Mouse (Mus musculus) heart, embryonic 14.5 days (tissue): ENCODE measurements around the gene Bak1. TPM values are rescaled to one million over a fixed set of nuclear protein-coding genes. Genes with fewer than 3 reads are reported as not detected.

Source experiments
- ATAC-seq: fragments of 200-750 bp; cut with Nextera tagmentation; 2 replicates; pipeline ENCODE4 v1.8.0; 2017; ENCODE audit warnings: low read depth, moderate TSS enrichment; ENCODE audit not compliant: insufficient number of reproducible peaks, insufficient read depth, low FRiP score
- H3K27ac ChIP-seq, 2 experiments: fragments of 200-500 bp in 1 of 2; fragments of 300-500 bp in 1 of 2; sonication (generic) in 1 of 2; replicated peaks in 1 of 2; 2 replicates each; pipeline ENCODE4 v1.5.1; 2012 to 2014; ENCODE audit warnings: low read depth in 2 of 2, low read length in 2 of 2, control low read depth in 1 of 2, mild to moderate bottlenecking in 1 of 2, mixed read lengths in 1 of 2; ENCODE audit not compliant: control insufficient read depth in 1 of 2, insufficient read depth in 1 of 2
- H3K27me3 ChIP-seq: fragments of 300-500 bp; sonication (generic); 2 replicates; pipeline ENCODE4 v1.6.1; 2014; ENCODE audit warnings: mild to moderate bottlenecking, low read length, control low read depth; ENCODE audit not compliant: control insufficient read depth, insufficient read depth
- H3K36me3 ChIP-seq: fragments of 300-500 bp; sonication (generic); 2 replicates; pipeline ENCODE4 v1.6.1; 2014; ENCODE audit warnings: mild to moderate bottlenecking, control low read depth, low read length, mixed read lengths; ENCODE audit not compliant: control insufficient read depth, insufficient read depth
- H3K4me1 ChIP-seq, 2 experiments: fragments of 200-500 bp in 1 of 2; fragments of 300-500 bp in 1 of 2; sonication (generic) in 1 of 2; 2 replicates each; pipeline ENCODE4 v1.6.1; 2012 to 2014; ENCODE audit warnings: low read length in 2 of 2, control low read depth in 1 of 2, mixed read lengths in 1 of 2; ENCODE audit not compliant: control insufficient read depth in 2 of 2, insufficient read depth in 2 of 2
- H3K4me2 ChIP-seq: fragments of 300-500 bp; sonication (generic); 2 replicates; pipeline ENCODE4 v1.6.1; 2014; ENCODE audit warnings: mild to moderate bottlenecking, low read length
- H3K4me3 ChIP-seq, 2 experiments: fragments of 200-500 bp in 1 of 2; fragments of 300-500 bp in 1 of 2; sonication (generic) in 1 of 2; 2 replicates each; pipeline ENCODE4 v1.5.1; 2012 to 2014; ENCODE audit warnings: low read length in 2 of 2, mild to moderate bottlenecking in 2 of 2, control low read depth in 1 of 2, low read depth in 1 of 2, moderate library complexity in 1 of 2; ENCODE audit not compliant: control insufficient read depth in 1 of 2, insufficient read depth in 1 of 2
- H3K9ac ChIP-seq: fragments of 300-500 bp; sonication (generic); 2 replicates; pipeline ENCODE4 v1.6.1; 2014; ENCODE audit warnings: mild to moderate bottlenecking, low read length
- H3K9me3 ChIP-seq: fragments of 300-500 bp; sonication (generic); 2 replicates; pipeline ENCODE4 v1.6.1; 2016; ENCODE audit warnings: low read length, control low read depth; ENCODE audit not compliant: control insufficient read depth
- WGBS: fragments of 180-500 bp; shearing (Covaris S2); extraction: QIAGEN DNeasy Blood & Tissue Kit; methylation state at CpG from one replicate; pipeline ENCODE4 v1.1.7; 2014; 5-methylcytosine and 5-hydroxymethylcytosine counted together
- polyA plus RNA-seq: library from polyadenylated mRNA; unstranded; fragments of >200 nt; fragmentation: Nextera tagmentation; extraction: Ambion mirVana; gene quantifications from 2 replicates; pipeline ENCODE4 v1.2.1, GENCODE M21; 2014

Gene Bak1
- polyA plus RNA-seq, 1 experiment from 2014 or later: 10.5 TPM

DNA sequence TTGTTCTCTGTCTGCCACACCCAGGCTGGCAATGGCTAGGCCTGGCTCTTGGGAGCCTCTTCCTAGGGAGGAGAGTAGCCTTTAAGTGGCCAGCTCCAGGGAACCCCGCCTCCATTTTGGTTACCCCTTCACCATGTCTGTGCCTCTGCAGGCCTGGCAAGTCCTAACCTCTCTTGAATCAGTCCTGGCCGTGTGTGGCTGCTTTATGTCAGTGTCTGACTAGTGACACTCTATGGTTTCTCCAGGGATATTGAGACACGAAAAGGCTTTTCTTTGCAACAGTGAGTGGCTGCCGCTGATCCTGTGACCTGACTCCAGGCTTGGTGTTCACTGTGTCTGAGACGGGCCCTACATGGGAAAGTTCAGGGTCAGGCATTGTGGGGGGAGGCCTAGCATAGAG, 22.0 kb upstream of the Bak1 start:
- H3K9ac ChIP-seq: no peak overlapping the region

DNA sequence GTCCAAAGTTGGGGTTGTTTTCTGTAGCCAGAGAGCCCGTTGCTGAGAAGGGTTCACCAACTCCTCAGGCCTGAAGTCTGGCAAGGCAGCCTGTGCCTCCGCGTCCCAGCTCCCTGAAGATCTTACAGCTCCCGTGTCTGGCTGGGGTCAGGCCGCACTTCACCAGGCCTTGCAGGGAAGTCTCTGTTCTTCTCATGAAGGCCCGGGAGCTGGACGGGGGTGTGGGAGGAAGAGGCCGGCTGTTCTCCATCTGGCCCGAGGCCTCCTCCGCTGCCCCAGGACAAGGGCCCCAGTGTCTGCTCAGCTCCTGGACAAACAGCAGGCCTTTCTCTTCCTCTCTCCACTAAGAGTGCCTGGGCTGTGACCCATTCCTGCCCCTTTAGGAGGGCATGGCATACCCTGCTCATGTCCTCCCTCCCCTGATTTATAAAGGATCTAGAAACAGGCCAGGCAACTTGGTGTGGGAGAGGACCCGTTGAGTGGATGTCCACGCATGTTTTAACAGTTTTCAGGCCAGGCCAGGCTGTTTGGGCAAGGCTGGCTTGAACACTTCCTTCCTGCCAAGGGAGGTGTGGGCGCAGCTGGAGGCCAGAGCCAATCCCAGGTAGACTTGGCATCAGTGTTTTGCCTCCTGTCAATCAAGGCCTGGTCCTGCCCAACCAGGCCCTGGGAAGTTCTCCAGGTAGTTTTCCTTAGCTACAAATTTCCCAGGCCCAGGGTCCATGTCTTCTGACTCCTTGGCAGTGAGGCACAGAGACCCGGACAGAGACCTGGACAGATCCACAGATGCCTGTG, 19.8 kb upstream of the Bak1 start:
- H3K9ac ChIP-seq: no peak overlapping the region; the same call in 1 of the 2 replicates

More for the DNA sequence above, 22.0 kb upstream of the Bak1 start:
- no peak for ATAC-seq
- no peak overlapping the region for H3K27ac ChIP-seq
- no peak overlapping the region for H3K4me2 ChIP-seq
- WGBS: 44% methylated on average over 5 of the region's 5 CpGs
- peaks cover 5 to 12% of the 10 kb centered on the region in 2 experiments; a peak in 3 of 4 replicates for H3K4me1 ChIP-seq
- no peaks in the 10 kb centered on the region for H3K9me3 ChIP-seq
- H3K4me3 ChIP-seq: no peak overlapping the region
- H3K36me3 ChIP-seq: no peaks in the 10 kb centered on the region
- H3K27me3 ChIP-seq: no peaks in the 10 kb centered on the region

DNA sequence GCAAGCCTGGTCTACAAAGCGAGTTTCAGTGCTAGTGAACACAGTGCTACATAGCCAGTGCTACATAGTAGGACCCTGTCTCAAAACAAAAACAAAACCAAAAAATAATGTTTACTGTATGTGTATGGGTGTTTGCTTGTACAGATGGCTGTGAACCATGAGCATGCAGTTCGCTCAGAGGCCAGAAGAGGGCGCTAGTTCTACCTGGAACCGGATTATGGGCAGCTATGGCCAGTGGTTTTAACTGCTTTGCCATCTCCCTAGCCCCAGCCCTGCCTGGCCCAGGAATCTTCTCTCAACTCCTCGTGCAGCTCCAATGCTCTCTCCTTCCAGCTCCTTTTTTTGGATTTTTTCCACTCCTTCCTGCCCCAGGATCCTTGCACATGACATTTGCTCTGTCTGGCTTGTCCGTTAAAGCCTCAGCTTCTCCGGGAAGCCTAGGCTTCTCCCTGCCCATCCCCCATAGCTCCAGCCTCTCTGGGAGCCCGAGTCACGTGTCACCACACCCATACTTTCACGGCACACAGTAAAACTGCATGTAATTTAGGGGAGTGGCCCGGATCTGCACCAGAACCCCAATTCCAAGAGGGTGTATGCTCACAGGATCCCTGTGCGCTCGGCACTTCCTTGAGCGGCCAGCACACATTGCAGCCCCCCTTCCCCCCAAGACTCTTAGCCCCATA, 19.1 kb upstream of the Bak1 start:
- no peak for ATAC-seq
- H3K9ac ChIP-seq: no peak overlapping the region; the same call in 1 of the 2 replicates
- peaks cover 5 to 12% of the 10 kb centered on the region in 2 experiments; a peak in 3 of 4 replicates for H3K4me1 ChIP-seq
- H3K27ac ChIP-seq: peak overlapping the region; percentile 54 to 66
- no peaks in the 10 kb centered on the region for H3K36me3 ChIP-seq
- WGBS: 82% methylated on average over 14 of the region's 14 CpGs
- no peaks in the 10 kb centered on the region for H3K27me3 ChIP-seq
- H3K4me2 ChIP-seq: no peak overlapping the region
- H3K9me3 ChIP-seq: no peaks in the 10 kb centered on the region
- H3K4me3 ChIP-seq: no peak overlapping the region

More for the DNA sequence above, 19.8 kb upstream of the Bak1 start:
- Histone ChIP-seq H3K4me3 (no peak overlapping the region), H3K4me2 (no peak overlapping the region), H3K9me3 (no peaks in the 10 kb centered on the region), H3K4me1 (peaks cover 5 to 12% of the 10 kb centered on the region in 2 experiments; a peak in 3 of 4 replicates), H3K36me3 (no peaks in the 10 kb centered on the region), H3K27me3 (no peaks in the 10 kb centered on the region), H3K27ac (peak overlapping the region; percentile 54 to 66)
- no peak for ATAC-seq
- WGBS: 52% methylated on average over 14 of the region's 14 CpGs

DNA sequence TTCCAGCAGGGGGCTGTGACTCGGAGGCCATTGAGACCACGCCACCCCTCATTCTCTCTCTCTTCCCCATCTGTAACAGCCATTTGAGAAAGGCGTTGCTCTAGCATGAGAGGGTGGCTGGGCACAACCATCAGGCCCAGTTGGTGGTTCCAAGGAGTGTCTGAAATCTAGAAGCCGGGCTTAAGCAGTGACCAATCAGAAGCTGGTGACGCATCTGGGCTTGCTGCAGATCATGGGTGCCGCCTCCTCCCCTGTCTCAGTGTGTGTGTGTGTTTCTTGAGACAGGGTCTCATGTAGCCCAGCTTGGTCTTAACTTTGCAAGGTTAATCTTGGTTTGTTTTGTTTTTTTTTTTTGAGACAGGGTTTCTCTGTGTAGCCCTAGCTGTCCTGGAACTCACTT, 16.4 kb upstream of the Bak1 start:
- no peak overlapping the region for H3K27ac ChIP-seq
- ATAC-seq: no peak
- peaks cover 7 to 14% of the 10 kb centered on the region in 2 experiments; a peak in 3 of 4 replicates for H3K4me1 ChIP-seq
- H3K9ac ChIP-seq: no peak overlapping the region
- H3K27me3 ChIP-seq: no peaks in the 10 kb centered on the region
- H3K4me2 ChIP-seq: no peak overlapping the region
- H3K9me3 ChIP-seq: no peaks in the 10 kb centered on the region
- H3K4me3 ChIP-seq: no peak overlapping the region
- no peaks in the 10 kb centered on the region for H3K36me3 ChIP-seq
- WGBS: 84% methylated on average over 6 of the region's 6 CpGs

DNA sequence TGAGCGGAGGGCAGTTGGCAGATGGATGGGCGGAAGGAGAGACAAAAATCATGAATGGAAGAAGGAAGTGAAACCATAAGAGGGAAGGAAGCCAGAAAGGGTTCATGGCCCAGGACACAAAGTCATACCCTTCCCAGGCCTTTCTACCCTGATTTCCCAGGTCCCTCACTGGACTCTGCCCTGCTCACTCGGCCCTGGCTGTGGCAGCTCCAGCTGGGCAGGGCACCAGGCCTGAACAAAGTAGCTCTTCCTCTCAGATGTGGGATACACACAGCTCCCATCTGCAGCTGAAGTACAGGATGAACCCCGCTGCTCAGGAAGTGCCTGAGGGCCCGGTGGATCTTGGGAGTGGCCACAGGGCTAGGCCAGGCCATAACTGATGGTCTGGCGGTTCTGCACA, 14.0 kb upstream of the Bak1 start:
- H3K9ac ChIP-seq: no peak overlapping the region
- no peak for ATAC-seq
- H3K27me3 ChIP-seq: no peaks in the 10 kb centered on the region
- peaks cover 23 to 30% of the 10 kb centered on the region in 2 experiments; a peak in 3 of 4 replicates for H3K4me1 ChIP-seq
- no peak overlapping the region for H3K27ac ChIP-seq
- 64% methylated on average over 6 of the region's 6 CpGs for WGBS
- H3K4me2 ChIP-seq: no peak overlapping the region
- no peaks in the 10 kb centered on the region for H3K36me3 ChIP-seq
- H3K9me3 ChIP-seq: no peaks in the 10 kb centered on the region
- no peak overlapping the region for H3K4me3 ChIP-seq

DNA sequence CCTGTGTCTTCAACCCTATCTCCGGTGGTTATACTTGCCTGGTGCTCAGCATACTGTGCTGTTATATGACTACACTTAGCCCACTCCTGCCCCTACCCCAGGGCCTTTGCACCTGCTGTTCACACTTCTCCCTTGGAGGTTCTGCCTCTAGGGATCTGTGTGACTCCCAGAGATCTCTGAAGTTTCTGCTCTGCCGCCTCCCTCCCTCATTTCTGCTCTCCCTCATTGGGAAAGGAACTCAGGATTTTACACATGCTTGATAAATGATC, 12.9 kb upstream of the Bak1 start:
- no peak overlapping the region for H3K4me2 ChIP-seq
- peaks cover 23 to 32% of the 10 kb centered on the region in 2 experiments; a peak in 3 of 4 replicates for H3K4me1 ChIP-seq
- H3K4me3 ChIP-seq: no peak overlapping the region
- H3K27me3 ChIP-seq: no peaks in the 10 kb centered on the region
- no peak overlapping the region for H3K27ac ChIP-seq
- H3K9me3 ChIP-seq: no peaks in the 10 kb centered on the region
- H3K36me3 ChIP-seq: no peaks in the 10 kb centered on the region
- no peak overlapping the region for H3K9ac ChIP-seq
- ATAC-seq: no peak
- 77% methylated on average over 2 of the region's 2 CpGs for WGBS

DNA sequence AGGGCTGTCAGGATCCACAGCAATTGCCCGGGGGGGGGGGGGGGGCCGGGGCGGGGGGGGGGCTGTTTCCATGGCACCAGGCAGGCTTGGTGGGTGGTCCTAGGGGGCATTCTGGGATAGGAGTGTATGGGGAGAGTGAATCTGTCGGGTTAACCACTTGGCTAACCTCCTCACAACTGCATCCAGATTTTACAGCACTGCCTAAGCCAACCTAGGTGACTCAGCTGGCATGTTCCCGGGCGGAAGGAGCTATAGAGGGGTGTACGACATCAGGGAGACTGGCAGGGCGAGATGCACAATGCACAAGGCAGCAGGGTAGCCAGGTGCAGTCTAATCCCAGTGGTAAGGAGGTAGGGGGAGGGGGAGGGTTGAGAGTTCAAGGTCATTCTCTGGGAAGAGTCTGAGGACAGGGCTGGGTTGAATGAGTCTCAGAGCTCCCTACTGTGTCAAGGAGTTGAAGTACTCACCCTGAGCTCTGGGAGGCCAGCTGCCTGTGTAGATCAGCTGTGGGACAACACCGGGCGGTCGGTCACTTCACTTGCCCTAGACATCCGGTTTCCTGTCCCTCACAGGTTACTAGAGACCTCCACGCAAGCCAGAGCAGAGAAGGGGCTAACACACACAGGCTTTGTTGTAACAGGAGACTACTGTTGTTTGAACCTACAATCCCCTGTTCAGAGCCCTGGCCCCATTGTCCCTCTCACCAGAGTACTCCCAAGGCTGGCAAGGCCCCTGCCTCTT, 12.4 kb upstream of the Bak1 start:
- no peaks in the 10 kb centered on the region for H3K27me3 ChIP-seq
- H3K4me3 ChIP-seq: no peak overlapping the region
- 54% methylated on average over 13 of the region's 13 CpGs for WGBS
- no peak overlapping the region for H3K27ac ChIP-seq
- no peak overlapping the region for H3K9ac ChIP-seq
- peaks cover 23 to 32% of the 10 kb centered on the region in 2 experiments; a peak in 3 of 4 replicates for H3K4me1 ChIP-seq
- no peaks in the 10 kb centered on the region for H3K36me3 ChIP-seq
- H3K4me2 ChIP-seq: no peak overlapping the region
- H3K9me3 ChIP-seq: no peaks in the 10 kb centered on the region
- no peak for ATAC-seq
